Mouse (Mus musculus): ENCODE measurements at regions not wholly inside any gene's neighbourhood (a gene's known extent, or its start where the extent isn't known, plus 50 kb on each side); places are given as distances from the start of the nearest gene placed in this dataset.

DNA sequence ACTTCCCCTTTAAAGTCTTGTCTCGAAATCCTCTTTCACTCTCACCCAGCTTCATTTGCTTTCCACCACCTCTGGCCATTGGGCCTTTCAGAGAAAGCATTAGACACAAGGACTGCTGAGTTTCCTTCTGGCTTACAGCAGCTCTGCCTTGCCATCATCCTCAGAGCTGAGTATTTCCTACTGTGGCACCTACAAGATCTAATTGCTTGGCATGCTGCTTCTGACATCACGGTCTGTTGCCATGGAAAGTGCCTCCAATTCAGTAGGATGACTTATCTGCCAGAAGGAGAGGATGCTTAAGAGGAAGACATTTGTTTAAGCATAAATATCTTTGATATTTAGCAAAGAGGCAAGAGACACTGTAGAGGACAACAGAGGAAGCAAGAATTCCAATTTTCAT, 146.1 kb upstream of the Pter start:
- ATAC-seq (ENCODE audit: insufficient number of reproducible peaks, insufficient read depth, low FRiP score, low read depth), result no peak
- Histone ChIP-seq H3K4me2 (ENCODE audit: low read length) (no peak overlapping the region), H3K4me1 (ENCODE audit: control insufficient read depth in 2 of 2, insufficient read depth in 2 of 2, low read length in 2 of 2) (no peaks in the 10 kb centered on the region; a peak in 1 of 4 replicates), H3K27ac (replicated peaks in 1 of 2; ENCODE audit: control insufficient read depth in 1 of 2, insufficient read depth in 1 of 2, low read depth in 2 of 2, low read length in 2 of 2) (no peak overlapping the region), H3K4me3 (ENCODE audit: control insufficient read depth in 1 of 2, insufficient read depth in 1 of 2, low read depth in 1 of 2, low read length in 2 of 2) (no peak overlapping the region), H3K36me3 (ENCODE audit: control insufficient read depth, insufficient read depth, low read length) (no peaks in the 10 kb centered on the region), H3K9me3 (ENCODE audit: control insufficient read depth, low read length) (no peaks in the 10 kb centered on the region), H3K9ac (ENCODE audit: low read length) (no peak overlapping the region), H3K27me3 (ENCODE audit: control insufficient read depth, insufficient read depth, low read length) (no peaks in the 10 kb centered on the region)
- 52% methylated on average over 2 of the region's 2 CpGs for WGBS

- no peak for ATAC-seq (ENCODE audit: insufficient number of reproducible peaks, insufficient read depth, low FRiP score, low read depth)
- WGBS, result 70% methylated on average over 2 of the region's 2 CpGs
- no peak overlapping the region for H3K4me2 ChIP-seq (ENCODE audit: low read length)
- H3K27ac ChIP-seq (replicated peaks in 1 of 2; ENCODE audit: control insufficient read depth in 1 of 2, insufficient read depth in 1 of 2, low read depth in 2 of 2, low read length in 2 of 2), result no peak overlapping the region
- H3K27me3 ChIP-seq (ENCODE audit: control insufficient read depth, insufficient read depth, low read length), result no peaks in the 10 kb centered on the region
- no peaks in the 10 kb centered on the region for H3K4me1 ChIP-seq (ENCODE audit: control insufficient read depth in 2 of 2, insufficient read depth in 2 of 2, low read length in 2 of 2)
- no peak overlapping the region for H3K4me3 ChIP-seq (ENCODE audit: control insufficient read depth in 1 of 2, insufficient read depth in 1 of 2, low read depth in 1 of 2, low read length in 2 of 2)
- no peaks in the 10 kb centered on the region for H3K36me3 ChIP-seq (ENCODE audit: control insufficient read depth, insufficient read depth, low read length)
- H3K9ac ChIP-seq (ENCODE audit: low read length), result no peak overlapping the region
- H3K9me3 ChIP-seq (ENCODE audit: control insufficient read depth, low read length), result peaks cover 5% of the 10 kb centered on the region; the same call in 1 of the 2 replicates
Observed at GRCm38 (mm10) chr2:12792596-12792995, 131.2 kb upstream of the Pter start.

DNA sequence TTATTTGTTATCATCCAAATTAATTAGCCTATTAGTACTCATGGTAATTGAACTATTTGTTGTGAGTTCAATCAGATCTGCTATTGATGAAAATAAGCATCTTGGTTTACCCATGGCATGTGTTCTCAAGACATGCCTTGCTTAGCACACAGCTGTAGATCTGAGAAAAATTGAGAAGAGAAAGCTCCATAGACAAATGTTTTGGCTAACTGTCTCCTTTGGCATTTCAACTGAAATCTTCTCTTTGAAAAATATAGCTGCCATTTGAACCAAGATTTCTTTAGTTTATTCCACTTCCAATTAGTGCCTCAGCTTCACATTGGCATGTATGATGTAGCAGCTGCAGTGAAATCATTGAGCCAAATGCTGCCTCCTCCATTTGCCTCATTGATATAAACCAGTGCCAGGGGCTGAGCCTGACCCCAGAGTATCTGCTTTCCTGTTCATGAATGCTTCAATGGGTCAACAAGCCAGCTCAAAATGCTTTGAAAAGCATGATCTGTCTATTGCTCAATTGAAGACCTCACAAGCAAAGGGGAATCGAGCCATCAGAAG, 126.1 kb upstream of the Pter start:
- no peaks in the 10 kb centered on the region for H3K9me3 ChIP-seq (ENCODE audit: control insufficient read depth, low read length)
- no peaks in the 10 kb centered on the region for H3K27me3 ChIP-seq (ENCODE audit: control insufficient read depth, insufficient read depth, low read length)
- H3K4me1 ChIP-seq (ENCODE audit: control insufficient read depth in 2 of 2, insufficient read depth in 2 of 2, low read length in 2 of 2), result no peaks in the 10 kb centered on the region
- H3K9ac ChIP-seq (ENCODE audit: low read length), result no peak overlapping the region
- no peak overlapping the region for H3K4me3 ChIP-seq (ENCODE audit: control insufficient read depth in 1 of 2, insufficient read depth in 1 of 2, low read depth in 1 of 2, low read length in 2 of 2)
- no peak overlapping the region for H3K27ac ChIP-seq (replicated peaks in 1 of 2; ENCODE audit: control insufficient read depth in 1 of 2, insufficient read depth in 1 of 2, low read depth in 2 of 2, low read length in 2 of 2)
- no peaks in the 10 kb centered on the region for H3K36me3 ChIP-seq (ENCODE audit: control insufficient read depth, insufficient read depth, low read length)
- no peak overlapping the region for H3K4me2 ChIP-seq (ENCODE audit: low read length)
- WGBS, result 53% methylated on average over 1 of the region's 1 CpGs
- no peak for ATAC-seq (ENCODE audit: insufficient number of reproducible peaks, insufficient read depth, low FRiP score, low read depth)

- WGBS, result 74% methylated on average over 4 of the region's 4 CpGs
- H3K4me1 ChIP-seq (ENCODE audit: control insufficient read depth in 2 of 2, insufficient read depth in 2 of 2, low read length in 2 of 2), result no peaks in the 10 kb centered on the region
Observed at GRCm38 (mm10) chr2:12799153-12799925, 124.5 kb upstream of the Pter start.

DNA sequence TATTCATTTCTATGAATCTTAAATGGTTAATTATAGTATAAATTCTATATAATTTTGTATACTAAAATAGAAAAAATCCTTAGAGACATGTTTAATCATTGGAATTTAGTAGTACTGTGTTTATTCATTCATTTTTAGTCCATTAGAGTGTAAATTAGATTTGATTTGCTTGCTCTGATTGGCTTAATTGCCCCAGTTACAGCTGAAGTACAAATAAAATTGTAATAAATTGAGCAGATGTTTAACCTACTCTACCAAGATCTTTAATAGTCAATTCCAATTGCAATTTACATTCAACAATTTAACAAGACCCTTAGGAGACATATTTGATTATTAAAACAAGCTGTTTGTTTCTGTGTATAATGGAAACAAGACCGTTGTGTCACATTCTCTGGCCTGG, 121.2 kb upstream of the Pter start:
- H3K4me1 ChIP-seq (ENCODE audit: control insufficient read depth in 2 of 2, insufficient read depth in 2 of 2, low read length in 2 of 2), result no peaks in the 10 kb centered on the region
- H3K36me3 ChIP-seq (ENCODE audit: control insufficient read depth, insufficient read depth, low read length), result no peaks in the 10 kb centered on the region
- H3K27me3 ChIP-seq (ENCODE audit: control insufficient read depth, insufficient read depth, low read length), result no peaks in the 10 kb centered on the region
- no peaks in the 10 kb centered on the region for H3K9me3 ChIP-seq (ENCODE audit: control insufficient read depth, low read length)
- 87% methylated on average over 1 of the region's 1 CpGs for WGBS
- H3K9ac ChIP-seq (ENCODE audit: low read length), result no peak overlapping the region
- ATAC-seq (ENCODE audit: insufficient number of reproducible peaks, insufficient read depth, low FRiP score, low read depth), result no peak
- H3K4me3 ChIP-seq (ENCODE audit: control insufficient read depth in 1 of 2, insufficient read depth in 1 of 2, low read depth in 1 of 2, low read length in 2 of 2), result no peak overlapping the region
- H3K4me2 ChIP-seq (ENCODE audit: low read length), result no peak overlapping the region
- H3K27ac ChIP-seq (replicated peaks in 1 of 2; ENCODE audit: control insufficient read depth in 1 of 2, insufficient read depth in 1 of 2, low read depth in 2 of 2, low read length in 2 of 2), result no peak overlapping the region

More at GRCm38 (mm10) chr2:12799153-12799925, 124.5 kb upstream of the Pter start:
- ATAC-seq (ENCODE audit: insufficient number of reproducible peaks, insufficient read depth, low FRiP score, low read depth), result no peak
- no peaks in the 10 kb centered on the region for H3K27me3 ChIP-seq (ENCODE audit: control insufficient read depth, insufficient read depth, low read length)
- no peaks in the 10 kb centered on the region for H3K36me3 ChIP-seq (ENCODE audit: control insufficient read depth, insufficient read depth, low read length)
- no peak overlapping the region for H3K27ac ChIP-seq (replicated peaks in 1 of 2; ENCODE audit: control insufficient read depth in 1 of 2, insufficient read depth in 1 of 2, low read depth in 2 of 2, low read length in 2 of 2)
- no peak overlapping the region for H3K4me3 ChIP-seq (ENCODE audit: control insufficient read depth in 1 of 2, insufficient read depth in 1 of 2, low read depth in 1 of 2, low read length in 2 of 2)
- no peak overlapping the region for H3K9ac ChIP-seq (ENCODE audit: low read length)
- H3K4me2 ChIP-seq (ENCODE audit: low read length), result no peak overlapping the region
- H3K9me3 ChIP-seq (ENCODE audit: control insufficient read depth, low read length), result no peaks in the 10 kb centered on the region

DNA sequence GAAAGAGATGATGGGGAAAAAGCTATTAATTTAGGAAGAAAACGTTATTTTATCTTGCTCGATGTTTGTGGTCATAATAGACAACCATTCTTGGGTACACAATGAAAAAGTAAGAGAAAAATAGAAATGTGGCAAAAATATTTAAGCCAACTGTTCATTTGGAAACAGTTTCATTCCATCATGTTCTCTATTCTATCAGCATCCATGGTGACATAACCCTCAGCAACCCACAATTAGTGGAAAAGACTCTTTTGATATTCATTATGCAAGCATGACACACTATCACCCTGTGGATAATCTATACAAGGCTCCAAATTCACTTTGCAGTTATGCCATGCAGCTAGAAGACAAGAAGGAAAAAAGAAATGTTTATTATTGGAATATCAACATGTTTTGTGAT, 118.7 kb upstream of the Pter start:
- 54% methylated on average over 2 of the region's 2 CpGs for WGBS
- H3K27ac ChIP-seq (replicated peaks in 1 of 2; ENCODE audit: control insufficient read depth in 1 of 2, insufficient read depth in 1 of 2, low read depth in 2 of 2, low read length in 2 of 2), result no peak overlapping the region
- ATAC-seq (ENCODE audit: insufficient number of reproducible peaks, insufficient read depth, low FRiP score, low read depth), result no peak
- H3K9ac ChIP-seq (ENCODE audit: low read length), result no peak overlapping the region
- no peak overlapping the region for H3K4me2 ChIP-seq (ENCODE audit: low read length)
- H3K4me3 ChIP-seq (ENCODE audit: control insufficient read depth in 1 of 2, insufficient read depth in 1 of 2, low read depth in 1 of 2, low read length in 2 of 2), result no peak overlapping the region
- no peaks in the 10 kb centered on the region for H3K36me3 ChIP-seq (ENCODE audit: control insufficient read depth, insufficient read depth, low read length)
- H3K9me3 ChIP-seq (ENCODE audit: control insufficient read depth, low read length), result no peaks in the 10 kb centered on the region
- H3K27me3 ChIP-seq (ENCODE audit: control insufficient read depth, insufficient read depth, low read length), result no peaks in the 10 kb centered on the region
- H3K4me1 ChIP-seq (ENCODE audit: control insufficient read depth in 2 of 2, insufficient read depth in 2 of 2, low read length in 2 of 2), result no peaks in the 10 kb centered on the region

GRCm38 (mm10) chr2:12808466-12808865, 115.4 kb upstream of the Pter start:
- Histone ChIP-seq H3K27ac (replicated peaks in 1 of 2; ENCODE audit: control insufficient read depth in 1 of 2, insufficient read depth in 1 of 2, low read depth in 2 of 2, low read length in 2 of 2) (no peak overlapping the region), H3K4me3 (ENCODE audit: control insufficient read depth in 1 of 2, insufficient read depth in 1 of 2, low read depth in 1 of 2, low read length in 2 of 2) (no peak overlapping the region), H3K36me3 (ENCODE audit: control insufficient read depth, insufficient read depth, low read length) (no peaks in the 10 kb centered on the region), H3K9me3 (ENCODE audit: control insufficient read depth, low read length) (no peaks in the 10 kb centered on the region), H3K4me2 (ENCODE audit: low read length) (no peak overlapping the region), H3K4me1 (ENCODE audit: control insufficient read depth in 2 of 2, insufficient read depth in 2 of 2, low read length in 2 of 2) (no peaks in the 10 kb centered on the region), H3K27me3 (ENCODE audit: control insufficient read depth, insufficient read depth, low read length) (no peaks in the 10 kb centered on the region), H3K9ac (ENCODE audit: low read length) (no peak overlapping the region)
- ATAC-seq (ENCODE audit: insufficient number of reproducible peaks, insufficient read depth, low FRiP score, low read depth), result no peak
- 74% methylated on average over 5 of the region's 5 CpGs for WGBS

DNA sequence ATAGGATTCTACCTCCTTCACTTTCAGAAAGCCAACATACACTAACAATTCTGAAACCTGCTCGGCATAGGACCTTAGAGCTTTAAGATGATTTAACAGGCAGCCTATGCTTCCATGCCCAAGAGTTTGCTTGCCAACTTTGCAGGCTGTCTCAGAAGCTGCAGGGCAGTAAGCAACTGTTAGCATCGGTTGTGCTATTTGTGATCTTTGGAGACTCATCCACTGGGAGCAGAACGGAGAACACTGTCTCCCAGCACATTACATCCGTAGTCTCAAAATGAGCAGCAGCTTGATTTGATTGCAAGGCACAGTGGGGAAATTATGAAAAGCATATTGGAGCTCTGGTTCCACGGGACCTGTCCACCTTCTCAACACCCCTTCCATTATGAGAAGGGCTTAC, 108.5 kb upstream of the Pter start:
- Histone ChIP-seq H3K27me3 (ENCODE audit: control insufficient read depth, insufficient read depth, low read length) (no peaks in the 10 kb centered on the region), H3K36me3 (ENCODE audit: control insufficient read depth, insufficient read depth, low read length) (no peaks in the 10 kb centered on the region), H3K9me3 (ENCODE audit: control insufficient read depth, low read length) (no peaks in the 10 kb centered on the region), H3K4me3 (ENCODE audit: control insufficient read depth in 1 of 2, insufficient read depth in 1 of 2, low read depth in 1 of 2, low read length in 2 of 2) (no peak overlapping the region), H3K4me2 (ENCODE audit: low read length) (no peak overlapping the region), H3K4me1 (ENCODE audit: control insufficient read depth in 2 of 2, insufficient read depth in 2 of 2, low read length in 2 of 2) (peaks cover 3 to 6% of the 10 kb centered on the region in 2 experiments; a peak in 2 of 4 replicates), H3K27ac (replicated peaks in 1 of 2; ENCODE audit: control insufficient read depth in 1 of 2, insufficient read depth in 1 of 2, low read depth in 2 of 2, low read length in 2 of 2) (no peak overlapping the region), H3K9ac (ENCODE audit: low read length) (no peak overlapping the region)
- no peak for ATAC-seq (ENCODE audit: insufficient number of reproducible peaks, insufficient read depth, low FRiP score, low read depth)
- WGBS, result 76% methylated on average over 5 of the region's 5 CpGs
